In the genomic region with DNA sequence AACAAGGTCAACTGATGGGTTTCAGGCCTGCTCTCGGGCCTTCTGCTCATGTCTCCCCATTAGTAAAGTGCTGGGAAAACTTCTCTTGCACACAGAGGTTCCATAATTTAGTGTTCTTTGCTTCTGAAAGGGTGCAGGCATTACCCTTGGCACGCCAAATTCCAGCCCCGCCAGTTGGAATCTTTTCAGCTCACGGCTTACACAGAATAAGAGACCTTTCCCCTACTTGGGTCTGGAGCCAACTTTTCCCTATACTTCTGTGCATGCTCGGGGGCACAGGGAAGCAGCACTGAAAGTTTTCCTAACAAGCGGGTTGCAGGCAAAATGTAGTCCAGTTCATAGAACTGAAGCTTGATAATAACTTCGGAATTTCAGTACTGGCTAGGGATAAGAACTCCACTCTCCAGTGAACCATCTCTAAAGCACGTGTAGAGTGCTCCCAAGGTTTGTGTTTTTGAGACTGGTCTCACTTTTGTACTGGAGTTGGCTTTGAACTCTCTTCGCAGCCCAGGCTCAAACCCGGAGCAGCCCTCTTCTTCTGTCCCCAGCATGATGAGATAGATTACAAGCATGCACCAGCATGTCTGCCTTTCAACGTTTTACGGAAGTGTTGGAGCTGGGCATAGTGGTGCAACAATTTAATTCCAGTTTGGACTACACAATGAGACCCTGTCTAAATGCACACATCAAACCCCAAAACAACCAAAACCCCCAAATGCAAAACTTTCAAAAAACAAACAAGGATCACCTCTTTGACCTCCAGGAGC, we compare ENCODE assay signal across 8 mouse cellular contexts. TPM values are rescaled to one million over a fixed set of nuclear protein-coding genes. Genes with fewer than 3 reads are reported as not detected.
DNase-seq lines count a peak whose midpoint lies in the region; ATAC-seq and TF ChIP-seq lines count a peak whose summit lies in the region.

No protein-coding gene starts in this region.

- H3K27me3 ChIP-seq in thymus, adult 2 months (ENCODE audit: control insufficient read depth, insufficient read depth, low read length): no peaks in the 10 kb centered on the region
- no peaks in the 10 kb centered on the region for H3K27me3 ChIP-seq in heart, embryonic 13.5 days (replicated peaks)
- H3K27me3 ChIP-seq in midbrain, embryonic 12.5 days: no peaks in the 10 kb centered on the region

- peak overlapping the region; percentile 75 for H3K4me2 ChIP-seq in heart, embryonic 13.5 days
- peak overlapping the region; percentile 86 for H3K4me2 ChIP-seq in midbrain, embryonic 12.5 days (replicated peaks)

- peak overlapping the region; percentile 88 for H3K9ac ChIP-seq in heart, embryonic 13.5 days
- peak overlapping the region; percentile 67 for H3K9ac ChIP-seq in midbrain, embryonic 12.5 days (replicated peaks)

- H3K9me3 ChIP-seq in heart, embryonic 13.5 days: no peaks in the 10 kb centered on the region
- no peaks in the 10 kb centered on the region for H3K9me3 ChIP-seq in midbrain, embryonic 12.5 days

- H3K36me3 ChIP-seq in thymus, adult 2 months (ENCODE audit: control insufficient read depth, insufficient read depth, low read length): no peaks in the 10 kb centered on the region
- H3K36me3 ChIP-seq in heart, embryonic 13.5 days: peaks cover 13% of the 10 kb centered on the region
- no peaks in the 10 kb centered on the region for H3K36me3 ChIP-seq in midbrain, embryonic 12.5 days

- no peak overlapping the region for H3K27ac ChIP-seq in thymus, adult 2 months (ENCODE audit: control insufficient read depth, insufficient read depth, low read length)
- peak overlapping the region; percentile 91 for H3K27ac ChIP-seq in heart, embryonic 13.5 days (replicated peaks)
- H3K27ac ChIP-seq in midbrain, embryonic 12.5 days (replicated peaks): no peak overlapping the region

- TF ChIP-seq POLR2A in thymus, adult 2 months (IDR thresholded peaks at IDR 0.05; ENCODE audit: control insufficient read depth, extremely low read depth, insufficient read depth, low read length, poor library complexity): no peak

- no peak for TF ChIP-seq CTCF in thymus, adult 2 months (IDR thresholded peaks at IDR 0.05; ENCODE audit: borderline replicate concordance, control insufficient read depth, extremely low read depth, insufficient read depth, low read length, poor library complexity)

- WGBS in thymus, adult 2 months: 63% methylated on average over 12 of the region's 12 CpGs
- 39% methylated on average over 12 of the region's 12 CpGs for WGBS in heart, embryonic 13.5 days
- 55% methylated on average over 12 of the region's 12 CpGs for WGBS in midbrain, embryonic 12.5 days

- no peak for ATAC-seq in heart, embryonic 13.5 days (ENCODE audit: extremely low read depth, insufficient number of reproducible peaks, low FRiP score, low TSS enrichment)
- no peak for ATAC-seq in midbrain, embryonic 12.5 days (ENCODE audit: low FRiP score, low read depth)

- H3K4me3 ChIP-seq in thymus, adult 2 months (ENCODE audit: control insufficient read depth, insufficient read depth, low read length): peak overlapping the region; percentile 89
- peak overlapping the region; percentile 77 for H3K4me3 ChIP-seq in heart, embryonic 13.5 days
- H3K4me3 ChIP-seq in midbrain, embryonic 12.5 days: peak overlapping the region; percentile 64

- DNase-seq in thymus, adult 2 months: no peak
- DNase-seq in thymus, adult 18-20 months: no peak
- DNase-seq in cerebellum, adult 9-11 months: peak; percentile 76
- DNase-seq in kidney, postnatal 14 days: peak; percentile 80
- DNase-seq in thymus, postnatal 4 days: no peak
- DNase-seq in spleen, postnatal 10 days (ENCODE audit: low spot score in 2 of 2): no peak

- peaks cover 13% of the 10 kb centered on the region for H3K4me1 ChIP-seq in thymus, adult 2 months (replicated peaks; ENCODE audit: control insufficient read depth, insufficient read depth, low read length)
- H3K4me1 ChIP-seq in heart, embryonic 13.5 days: peaks cover 21% of the 10 kb centered on the region
- peaks cover 17% of the 10 kb centered on the region for H3K4me1 ChIP-seq in midbrain, embryonic 12.5 days

RNA-seq across cellular contexts. Expression of a gene that starts 0.7 kb away (rescaled TPM):
- 16.5 and 17.1 TPM in 2 replicates for polyA plus RNA-seq in thymus, adult 2 months (2012; rRNA removed)
- 18.3 and 20.1 TPM in 2 replicates for polyA plus RNA-seq in heart, embryonic 13.5 days (2015; fragmentation: Nextera tagmentation; extraction: Ambion mirVana)
- polyA plus RNA-seq in midbrain, embryonic 12.5 days (2016; fragmentation: Nextera tagmentation; extraction: Ambion mirVana): 4.4 and 6.9 TPM in 2 replicates

RNA-seq across cellular contexts. Expression of a gene that starts 0.8 kb away (rescaled TPM):
- polyA plus RNA-seq in thymus, adult 2 months (2012; rRNA removed): 22.9 and 23.4 TPM in 2 replicates
- polyA plus RNA-seq in heart, embryonic 13.5 days (2015; fragmentation: Nextera tagmentation; extraction: Ambion mirVana): 10.6 and 11.8 TPM in 2 replicates
- 14.3 and 18.3 TPM in 2 replicates for polyA plus RNA-seq in midbrain, embryonic 12.5 days (2016; fragmentation: Nextera tagmentation; extraction: Ambion mirVana)

RNA-seq across cellular contexts. Expression of a gene that starts 17.8 kb away (rescaled TPM):
- 33.2 and 37.9 TPM in 2 replicates for polyA plus RNA-seq in thymus, adult 2 months (2012; rRNA removed)
- 21.5 and 24.0 TPM in 2 replicates for polyA plus RNA-seq in heart, embryonic 13.5 days (2015; fragmentation: Nextera tagmentation; extraction: Ambion mirVana)
- 38.6 and 39.2 TPM in 2 replicates for polyA plus RNA-seq in midbrain, embryonic 12.5 days (2016; fragmentation: Nextera tagmentation; extraction: Ambion mirVana)

RNA-seq across cellular contexts. Expression of a gene that starts 54.8 kb away (rescaled TPM):
- 49.1 and 50.6 TPM in 2 replicates for polyA plus RNA-seq in thymus, adult 2 months (2012; rRNA removed)
- 25.1 and 25.4 TPM in 2 replicates for polyA plus RNA-seq in heart, embryonic 13.5 days (2015; fragmentation: Nextera tagmentation; extraction: Ambion mirVana)
- 5.8 and 6.1 TPM in 2 replicates for polyA plus RNA-seq in midbrain, embryonic 12.5 days (2016; fragmentation: Nextera tagmentation; extraction: Ambion mirVana)

Comparison
In these comparisons a context has a peak if more than half of its experiments do, and no peak if none do; other contexts are left out.
1. DNase-seq: peak in cerebellum, adult 9-11 months (single experiment) and kidney, postnatal 14 days (single experiment); none in thymus, adult 2 months (single experiment), thymus, adult 18-20 months (0 of 2), thymus, postnatal 4 days (single experiment) and spleen, postnatal 10 days (0 of 2).
2. Peak in every context shown above with its lines, with median percentiles within 50 percentile points of each other: H3K4me3 ChIP-seq.